In genomic region chr5:134652015-134652414, GRCm38 (mm10) we compare ENCODE assay signal across 12 mouse cellular contexts. TPM values are rescaled to one million over a fixed set of nuclear protein-coding genes. Genes with fewer than 3 reads are reported as not detected.
A peak's percentile ranks its signal among the peaks of the same experiment; 100 is the strongest.
DNase-seq lines count a peak whose midpoint lies in the region; ATAC-seq and TF ChIP-seq lines count a peak whose summit lies in the region.
"Had no signal": no experiment of that assay in that cellular context is flagged by ENCODE, and none has a peak within 500 bp of the region (broad histone marks: within the 10 kb centered on the region; RNA-seq: fewer than 3 reads in every experiment).

No protein-coding gene starts in this region.

- peak; percentile 61 for DNase-seq in kidney, postnatal 10 days
- DNase-seq in kidney, adult 9 months = no peak
- DNase-seq in NIH3T3 (ENCODE audit: low read depth) = peak; percentile 88
- peak; percentile 70 for DNase-seq in limb, embryonic 14.5 days (ENCODE audit: low spot score)
- no peak for DNase-seq in frontal cortex, adult 2 months (ENCODE audit: extremely low spot score in 1 of 2, low spot score in 1 of 2)
- DNase-seq in cerebellum, adult 9-10 months = no peak
- DNase-seq: cerebellum, postnatal 36 days; gastrocnemius, postnatal 10 days; thymus, postnatal 36 days had no signal

- H3K9me3 ChIP-seq in forebrain, embryonic 13.5 days (replicated peaks) = 0 out of 2 replicates have a peak, but pooled peaks cover 2% of the 10 kb centered on the region
- H3K9me3 ChIP-seq in forebrain, embryonic 16.5 days (ENCODE audit: control insufficient read depth, low read length) = no peaks in the 10 kb centered on the region
- no peaks in the 10 kb centered on the region for H3K9me3 ChIP-seq in limb, embryonic 14.5 days (ENCODE audit: control insufficient read depth, low read length)

- H3K36me3 ChIP-seq in forebrain, embryonic 13.5 days (ENCODE audit: poor library complexity, severe bottlenecking) = peaks cover 9% of the 10 kb centered on the region
- H3K36me3 ChIP-seq in forebrain, embryonic 16.5 days (ENCODE audit: control insufficient read depth, insufficient read depth) = no peaks in the 10 kb centered on the region
- peaks cover 8% of the 10 kb centered on the region for H3K36me3 ChIP-seq in limb, embryonic 14.5 days (ENCODE audit: control insufficient read depth, insufficient read depth, low read length)

- ATAC-seq in forebrain, embryonic 13.5 days = no peak
- ATAC-seq in forebrain, embryonic 16.5 days = no peak
- ATAC-seq in limb, embryonic 14.5 days (ENCODE audit: low FRiP score, low read depth) = peak; percentile 53

- H3K27me3 ChIP-seq in forebrain, embryonic 13.5 days = no peaks in the 10 kb centered on the region
- no peaks in the 10 kb centered on the region for H3K27me3 ChIP-seq in forebrain, embryonic 16.5 days (replicated peaks; ENCODE audit: control insufficient read depth, insufficient read depth, low read length)
- no peaks in the 10 kb centered on the region for H3K27me3 ChIP-seq in limb, embryonic 14.5 days (ENCODE audit: control insufficient read depth, insufficient read depth, low read length)

- 52% methylated on average over 7 of the region's 7 CpGs for WGBS in forebrain, embryonic 13.5 days
- WGBS in forebrain, embryonic 16.5 days = 36% methylated on average over 7 of the region's 7 CpGs
- WGBS in limb, embryonic 14.5 days = 19% methylated on average over 7 of the region's 7 CpGs

- peak overlapping the region; percentile 48; the same call in 1 of the 2 replicates for H3K27ac ChIP-seq in forebrain, embryonic 13.5 days
- H3K27ac ChIP-seq in forebrain, embryonic 16.5 days (ENCODE audit: low read length) = no peak overlapping the region
- peak overlapping the region; percentile 33; the same call in 1 of the 2 replicates for H3K27ac ChIP-seq in limb, embryonic 14.5 days (replicated peaks; ENCODE audit: low read depth, low read length)
- H3K27ac ChIP-seq: layer of hippocampus, adult 2 months had no signal

- H3K9ac ChIP-seq in forebrain, embryonic 13.5 days = 0 out of 2 replicates have a peak overlapping the region, but pooled peaks have one; percentile 27
- H3K9ac ChIP-seq in forebrain, embryonic 16.5 days (replicated peaks; ENCODE audit: low read depth, low read length) = no peak overlapping the region
- no peak overlapping the region for H3K9ac ChIP-seq in limb, embryonic 14.5 days (ENCODE audit: low read depth, low read length, severe bottlenecking)

- H3K4me2 ChIP-seq in forebrain, embryonic 13.5 days = no peak overlapping the region
- H3K4me2 ChIP-seq in forebrain, embryonic 16.5 days (ENCODE audit: low read length) = no peak overlapping the region
- no peak overlapping the region for H3K4me2 ChIP-seq in limb, embryonic 14.5 days (replicated peaks; ENCODE audit: low read depth, low read length, severe bottlenecking)

- no peak for TF ChIP-seq POLR2A in limb, embryonic 14.5 days (IDR thresholded peaks at IDR 0.05; ENCODE audit: borderline replicate concordance, extremely low read depth, insufficient read depth, insufficient read length)

- no peak overlapping the region for H3K4me3 ChIP-seq in forebrain, embryonic 13.5 days
- no peak overlapping the region for H3K4me3 ChIP-seq in forebrain, embryonic 16.5 days (replicated peaks; ENCODE audit: low read length)
- H3K4me3 ChIP-seq in limb, embryonic 14.5 days (replicated peaks; ENCODE audit: low read length) = no peak overlapping the region
- H3K4me3 ChIP-seq: layer of hippocampus, adult 2 months had no signal

- H3K4me1 ChIP-seq in forebrain, embryonic 13.5 days = peaks cover 8% of the 10 kb centered on the region
- peaks cover 5% of the 10 kb centered on the region for H3K4me1 ChIP-seq in forebrain, embryonic 16.5 days (replicated peaks; ENCODE audit: control insufficient read depth, insufficient read depth, low read length)
- H3K4me1 ChIP-seq in limb, embryonic 14.5 days (ENCODE audit: control insufficient read depth, insufficient read depth, low read length) = peaks cover 3% of the 10 kb centered on the region; the same call in 1 of the 2 replicates

RNA-seq across cellular contexts. Expression of gene Eif4h, which starts 12.7 kb away (rescaled TPM):
- 402 and 441 TPM in 2 replicates for polyA plus RNA-seq in forebrain, embryonic 13.5 days (2015; fragmentation: Nextera tagmentation; extraction: Ambion mirVana)
- polyA plus RNA-seq in forebrain, embryonic 16.5 days (2015; fragmentation: Nextera tagmentation; extraction: Ambion mirVana) = 405 and 411 TPM in 2 replicates
- 342 and 403 TPM in 2 replicates for polyA plus RNA-seq in limb, embryonic 14.5 days (2012; rRNA removed)
- 424 and 440 TPM in 2 replicates for polyA plus RNA-seq in limb, embryonic 14.5 days (2014; fragmentation: Nextera tagmentation; extraction: Ambion mirVana)
- 343 and 362 TPM in 2 replicates for polyA plus RNA-seq in frontal cortex, adult 2 months (2012; rRNA removed)

RNA-seq across cellular contexts. Expression of gene Limk1, which starts 36.4 kb away (rescaled TPM):
- 13.8 and 14.1 TPM in 2 replicates for polyA plus RNA-seq in forebrain, embryonic 13.5 days (2015; fragmentation: Nextera tagmentation; extraction: Ambion mirVana)
- polyA plus RNA-seq in forebrain, embryonic 16.5 days (2015; fragmentation: Nextera tagmentation; extraction: Ambion mirVana) = 15.2 and 19.0 TPM in 2 replicates
- 31.9 and 40.2 TPM in 2 replicates for polyA plus RNA-seq in limb, embryonic 14.5 days (2012; rRNA removed)
- polyA plus RNA-seq in limb, embryonic 14.5 days (2014; fragmentation: Nextera tagmentation; extraction: Ambion mirVana) = 8.6 and 9.3 TPM in 2 replicates
- polyA plus RNA-seq in frontal cortex, adult 2 months (2012; rRNA removed) = 46.2 and 50.7 TPM in 2 replicates

RNA-seq across cellular contexts. Expression of gene Lat2, which starts 37.2 kb away (rescaled TPM):
- polyA plus RNA-seq in forebrain, embryonic 13.5 days (2015; fragmentation: Nextera tagmentation; extraction: Ambion mirVana) = 3.4 and 5.3 TPM in 2 replicates
- 3.0 and 5.3 TPM in 2 replicates for polyA plus RNA-seq in forebrain, embryonic 16.5 days (2015; fragmentation: Nextera tagmentation; extraction: Ambion mirVana)
- 4.0 and 4.4 TPM in 2 replicates for polyA plus RNA-seq in limb, embryonic 14.5 days (2012; rRNA removed)
- 3.1 and 3.7 TPM in 2 replicates for polyA plus RNA-seq in limb, embryonic 14.5 days (2014; fragmentation: Nextera tagmentation; extraction: Ambion mirVana)
- 5.3 and 5.6 TPM in 2 replicates for polyA plus RNA-seq in frontal cortex, adult 2 months (2012; rRNA removed)

Comparison
In these comparisons a context has a peak if more than half of its experiments do, and no peak if none do; other contexts are left out.
1. DNase-seq: peak in kidney, postnatal 10 days (single experiment), NIH3T3 (single experiment) and limb, embryonic 14.5 days (single experiment); none in kidney, adult 9 months (single experiment), frontal cortex, adult 2 months (0 of 2) and cerebellum, adult 9-10 months (single experiment).